Mouse (Mus musculus): Measurements from ENCODE around the gene Gm20388. TPM values are rescaled to one million over a fixed set of nuclear protein-coding genes. Genes with fewer than 3 reads are reported as not detected.

Gm20388 gene
- total RNA-seq, 1 experiment = 27.0 TPM

DNA sequence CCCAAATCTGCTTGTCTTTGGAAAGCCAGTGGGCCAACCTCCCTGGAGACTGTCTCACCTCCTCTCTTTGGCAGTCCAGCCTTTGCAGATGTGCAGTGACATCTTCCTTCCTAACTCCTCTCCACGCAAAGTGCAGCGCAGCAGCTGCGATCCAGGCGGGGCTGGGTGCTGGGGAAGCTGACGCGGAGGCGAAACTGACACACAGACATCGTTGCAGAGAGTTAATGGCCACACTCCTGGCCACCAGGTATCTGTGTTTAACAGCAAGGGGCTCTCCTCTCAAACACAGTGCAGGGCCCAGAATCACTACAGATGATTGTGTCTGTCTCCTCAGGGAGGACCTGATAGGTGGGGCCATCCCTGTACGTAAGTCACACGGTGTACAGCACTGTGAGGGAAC, 3360.5 kb downstream of the Gm20388 start:
- H3K36me3 ChIP-seq (ENCODE audit: control insufficient read depth, insufficient read depth, low read length, poor library complexity, severe bottlenecking) = peaks cover 37% of the 10 kb centered on the region
- peaks cover 0 to 4% of the 10 kb centered on the region in 2 experiments; a peak in 1 of 4 replicates for H3K4me1 ChIP-seq (ENCODE audit: control insufficient read depth in 2 of 2, insufficient read depth in 2 of 2, low read length in 2 of 2, poor library complexity in 1 of 2)
- no peak for DNase-seq (ENCODE audit: low read depth, low spot score)
- H3K4me3 ChIP-seq (ENCODE audit: insufficient read depth in 1 of 2, low read depth in 1 of 2, low read length in 2 of 2, poor library complexity in 1 of 2, severe bottlenecking in 1 of 2) = no peak overlapping the region
- no peak overlapping the region for H3K9ac ChIP-seq (ENCODE audit: insufficient read depth, low read depth, low read length, poor library complexity, severe bottlenecking)
- in situ Hi-C loops (cut with MboI; ENCODE audit: low sequenced_read_pairs in 2 of 2, unreplicated experiment in 2 of 2) = no loop called here
- TF ChIP-seq ZNF384 (IDR thresholded peaks at IDR 0.05; ENCODE audit: low read depth, low read length) (no peak), CHD2 (IDR thresholded peaks at IDR 0.05; ENCODE audit: low read depth, low read length) (no peak), HCFC1 (IDR thresholded peaks at IDR 0.05; ENCODE audit: borderline replicate concordance, insufficient read depth, low read length) (no peak), MAFK (IDR thresholded peaks at IDR 0.05; ENCODE audit: insufficient read depth, low read depth, low read length) (no peak), ZC3H11A (IDR thresholded peaks at IDR 0.05; ENCODE audit: borderline replicate concordance, low read depth, low read length) (no peak)
- no peak overlapping the region for H3K27ac ChIP-seq (ENCODE audit: insufficient read depth, low read depth, low read length, poor library complexity, severe bottlenecking)
- H3K9me3 ChIP-seq (ENCODE audit: control insufficient read depth, insufficient read depth, low read depth, low read length) = no peaks in the 10 kb centered on the region

DNA sequence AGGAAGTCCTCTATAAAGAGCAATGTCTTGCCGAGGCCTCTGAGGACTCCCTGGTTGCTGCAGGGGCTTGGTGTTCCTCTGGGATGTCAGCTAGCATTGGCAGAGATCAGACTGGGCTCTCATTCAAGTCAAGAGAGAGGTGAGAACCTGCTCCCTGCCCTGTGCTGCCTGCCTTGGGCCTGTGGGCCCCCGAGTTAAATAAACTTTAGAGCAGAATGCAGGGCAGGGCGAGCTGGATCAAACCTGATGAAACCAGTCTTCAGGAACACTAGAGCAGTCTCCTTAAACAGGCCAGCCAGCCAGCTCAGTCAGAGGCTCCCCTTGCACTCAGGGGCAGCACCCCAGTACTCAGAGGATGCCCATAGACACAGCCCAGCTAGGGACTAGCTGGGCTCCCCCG, 3361.3 kb downstream of the Gm20388 start:
- no peak for DNase-seq (ENCODE audit: low read depth, low spot score)
- H3K9ac ChIP-seq (ENCODE audit: insufficient read depth, low read depth, low read length, poor library complexity, severe bottlenecking) = no peak overlapping the region
- peaks cover 33% of the 10 kb centered on the region for H3K36me3 ChIP-seq (ENCODE audit: control insufficient read depth, insufficient read depth, low read length, poor library complexity, severe bottlenecking)
- peaks cover 0 to 4% of the 10 kb centered on the region in 2 experiments; a peak in 1 of 4 replicates for H3K4me1 ChIP-seq (ENCODE audit: control insufficient read depth in 2 of 2, insufficient read depth in 2 of 2, low read length in 2 of 2, poor library complexity in 1 of 2)
- in situ Hi-C loops (cut with MboI; ENCODE audit: low sequenced_read_pairs in 2 of 2, unreplicated experiment in 2 of 2) = no loop called here
- no peak overlapping the region for H3K27ac ChIP-seq (ENCODE audit: insufficient read depth, low read depth, low read length, poor library complexity, severe bottlenecking)
- H3K4me3 ChIP-seq (ENCODE audit: insufficient read depth in 1 of 2, low read depth in 1 of 2, low read length in 2 of 2, poor library complexity in 1 of 2, severe bottlenecking in 1 of 2) = no peak overlapping the region
- H3K9me3 ChIP-seq (ENCODE audit: control insufficient read depth, insufficient read depth, low read depth, low read length) = no peaks in the 10 kb centered on the region
- TF ChIP-seq CHD2 (IDR thresholded peaks at IDR 0.05; ENCODE audit: low read depth, low read length) (no peak), ZNF384 (IDR thresholded peaks at IDR 0.05; ENCODE audit: low read depth, low read length) (no peak), MAFK (IDR thresholded peaks at IDR 0.05; ENCODE audit: insufficient read depth, low read depth, low read length) (no peak), ZC3H11A (IDR thresholded peaks at IDR 0.05; ENCODE audit: borderline replicate concordance, low read depth, low read length) (no peak), HCFC1 (IDR thresholded peaks at IDR 0.05; ENCODE audit: borderline replicate concordance, insufficient read depth, low read length) (no peak)

DNA sequence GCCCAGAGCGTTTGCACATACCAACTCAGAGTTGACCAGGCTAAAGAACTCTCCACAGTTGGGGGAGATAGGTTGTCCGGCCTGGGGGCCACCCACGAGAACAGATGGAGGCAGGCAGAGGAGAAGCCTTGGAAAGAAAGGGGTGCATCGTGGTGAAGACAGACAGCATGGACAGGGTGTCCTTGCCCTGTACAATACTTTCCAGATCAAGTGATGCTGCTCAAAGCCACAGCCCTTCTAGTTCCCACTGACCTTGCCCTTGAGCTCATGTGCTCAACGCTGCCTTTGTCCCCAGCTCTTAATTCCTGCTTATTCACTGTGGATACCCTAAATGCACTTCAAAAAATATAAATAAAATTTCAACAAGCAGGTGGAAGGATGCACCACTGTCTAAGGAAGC, 3363.8 kb downstream of the Gm20388 start:
- in situ Hi-C loops (cut with MboI; ENCODE audit: low sequenced_read_pairs in 2 of 2, unreplicated experiment in 2 of 2) = no loop called here
- Histone ChIP-seq H3K9ac (ENCODE audit: insufficient read depth, low read depth, low read length, poor library complexity, severe bottlenecking) (no peak overlapping the region), H3K4me1 (ENCODE audit: control insufficient read depth in 2 of 2, insufficient read depth in 2 of 2, low read length in 2 of 2, poor library complexity in 1 of 2) (peaks cover 0 to 2% of the 10 kb centered on the region in 2 experiments; a peak in 1 of 4 replicates), H3K4me3 (ENCODE audit: insufficient read depth in 1 of 2, low read depth in 1 of 2, low read length in 2 of 2, poor library complexity in 1 of 2, severe bottlenecking in 1 of 2) (no peak overlapping the region), H3K36me3 (ENCODE audit: control insufficient read depth, insufficient read depth, low read length, poor library complexity, severe bottlenecking) (peaks cover 22% of the 10 kb centered on the region), H3K27ac (ENCODE audit: insufficient read depth, low read depth, low read length, poor library complexity, severe bottlenecking) (no peak overlapping the region), H3K9me3 (ENCODE audit: control insufficient read depth, insufficient read depth, low read depth, low read length) (no peaks in the 10 kb centered on the region)
- no peak for TF ChIP-seq ZC3H11A (IDR thresholded peaks at IDR 0.05; ENCODE audit: borderline replicate concordance, low read depth, low read length)
- no peak for TF ChIP-seq ZNF384 (IDR thresholded peaks at IDR 0.05; ENCODE audit: low read depth, low read length)
- TF ChIP-seq MAFK (IDR thresholded peaks at IDR 0.05; ENCODE audit: insufficient read depth, low read depth, low read length) = no peak
- no peak for TF ChIP-seq HCFC1 (IDR thresholded peaks at IDR 0.05; ENCODE audit: borderline replicate concordance, insufficient read depth, low read length)
- no peak for TF ChIP-seq CHD2 (IDR thresholded peaks at IDR 0.05; ENCODE audit: low read depth, low read length)
- DNase-seq (ENCODE audit: low read depth, low spot score) = no peak

DNA sequence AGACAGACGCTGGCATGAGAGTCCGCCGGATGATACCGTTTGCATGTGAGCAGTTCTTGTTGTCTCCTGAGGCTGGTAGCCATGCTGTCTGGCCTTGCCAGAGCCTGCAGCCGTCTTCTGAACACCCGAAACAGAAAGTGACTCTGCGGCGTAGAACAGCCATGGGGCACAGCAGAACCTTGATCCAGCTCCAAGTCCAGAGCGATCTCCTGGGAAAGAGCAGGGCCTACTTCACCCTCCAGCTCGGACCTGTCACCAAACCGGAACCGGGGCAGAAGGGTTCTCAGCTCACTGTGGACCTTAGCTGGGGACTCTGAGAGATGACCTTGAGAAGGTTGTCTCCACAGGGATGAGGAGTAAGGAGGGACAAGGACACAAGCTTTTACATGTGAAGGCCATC, 3364.5 kb downstream of the Gm20388 start:
- in situ Hi-C loops (cut with MboI; ENCODE audit: low sequenced_read_pairs in 2 of 2, unreplicated experiment in 2 of 2) = no loop called here
- Histone ChIP-seq H3K9me3 (ENCODE audit: control insufficient read depth, insufficient read depth, low read depth, low read length) (no peaks in the 10 kb centered on the region), H3K9ac (ENCODE audit: insufficient read depth, low read depth, low read length, poor library complexity, severe bottlenecking) (no peak overlapping the region), H3K36me3 (ENCODE audit: control insufficient read depth, insufficient read depth, low read length, poor library complexity, severe bottlenecking) (peaks cover 21% of the 10 kb centered on the region; the same call in 1 of the 2 replicates), H3K27ac (ENCODE audit: insufficient read depth, low read depth, low read length, poor library complexity, severe bottlenecking) (no peak overlapping the region), H3K4me3 (ENCODE audit: insufficient read depth in 1 of 2, low read depth in 1 of 2, low read length in 2 of 2, poor library complexity in 1 of 2, severe bottlenecking in 1 of 2) (no peak overlapping the region), H3K4me1 (ENCODE audit: control insufficient read depth in 2 of 2, insufficient read depth in 2 of 2, low read length in 2 of 2, poor library complexity in 1 of 2) (peaks cover 0 to 2% of the 10 kb centered on the region in 2 experiments; a peak in 1 of 4 replicates)
- no peak for DNase-seq (ENCODE audit: low read depth, low spot score)
- TF ChIP-seq CHD2 (IDR thresholded peaks at IDR 0.05; ENCODE audit: low read depth, low read length) (no peak), ZC3H11A (IDR thresholded peaks at IDR 0.05; ENCODE audit: borderline replicate concordance, low read depth, low read length) (no peak), ZNF384 (IDR thresholded peaks at IDR 0.05; ENCODE audit: low read depth, low read length) (no peak), MAFK (IDR thresholded peaks at IDR 0.05; ENCODE audit: insufficient read depth, low read depth, low read length) (no peak), HCFC1 (IDR thresholded peaks at IDR 0.05; ENCODE audit: borderline replicate concordance, insufficient read depth, low read length) (no peak)
